Mouse (Mus musculus): ENCODE measurements at regions not wholly inside any gene's neighbourhood (a gene's known extent, or its start where the extent isn't known, plus 50 kb on each side); places are given as distances from the start of the nearest gene placed in this dataset.

DNA sequence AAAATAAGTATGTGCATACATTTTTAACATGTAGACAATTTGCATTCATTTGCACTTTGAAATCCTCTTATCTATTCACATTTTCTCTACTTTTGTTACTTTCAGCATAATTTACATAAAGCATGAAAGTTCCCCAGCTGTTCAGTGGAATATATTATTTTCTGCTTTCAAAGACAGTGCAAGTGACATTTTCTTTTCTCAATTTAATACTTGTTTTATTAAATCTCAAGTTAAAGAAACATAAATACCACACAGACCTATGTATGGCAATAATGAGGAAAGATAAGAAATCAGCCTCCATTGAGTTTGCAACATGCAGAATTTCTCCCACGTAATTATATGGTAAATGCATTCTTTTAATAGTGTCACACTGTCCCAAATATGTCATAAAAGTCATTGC, 1168.1 kb upstream of the Gje1 start:
- TF ChIP-seq POLR2A (IDR thresholded peaks at IDR 0.05; ENCODE audit: borderline replicate concordance, extremely low read depth, insufficient read depth, insufficient read length, poor library complexity, severe bottlenecking), result no peak
- no peak for TF ChIP-seq CTCF (IDR thresholded peaks at IDR 0.05; ENCODE audit: borderline replicate concordance, extremely low read depth, insufficient read depth, insufficient read length)
